Mouse (Mus musculus): Measurements from ENCODE around the gene Siah3. TPM values are rescaled to one million over a fixed set of nuclear protein-coding genes. Genes with fewer than 3 reads are reported as not detected.

Gene Siah3
- total RNA-seq, 2 experiments from 2014 or later: not detected

Other genes starting within 250 kb of the Siah3 start
- gene Cpb2, start 213.7 kb upstream of the Siah3 start, total RNA-seq (2015; ENCODE audit: low replicate concordance): not detected in 2 replicates
- not detected in 2 replicates for gene Cpb2, start 213.7 kb upstream of the Siah3 start, total RNA-seq (2017; ENCODE audit: low replicate concordance)
- 22.6 and 23.1 TPM in 2 replicates for gene Zc3h13, start 171.6 kb upstream of the Siah3 start, total RNA-seq (2015; ENCODE audit: low replicate concordance)
- gene Zc3h13, start 171.6 kb upstream of the Siah3 start, total RNA-seq (2017; ENCODE audit: low replicate concordance): 30.1 and 32.3 TPM in 2 replicates
- not detected in 2 replicates for gene Spert, start 137.1 kb downstream of the Siah3 start, total RNA-seq (2015; ENCODE audit: low replicate concordance)
- gene Spert, start 137.1 kb downstream of the Siah3 start, total RNA-seq (2017; ENCODE audit: low replicate concordance): not detected in 2 replicates
- gene Erich6b, start 186.3 kb downstream of the Siah3 start, total RNA-seq (2015; ENCODE audit: low replicate concordance): not detected in 2 replicates
- not detected in 2 replicates for gene Erich6b, start 186.3 kb downstream of the Siah3 start, total RNA-seq (2017; ENCODE audit: low replicate concordance)